Mouse (Mus musculus): Measurements from ENCODE around the gene Tnni1.

- TF ChIP-seq POLR2A (IDR thresholded peaks at IDR 0.05; ENCODE audit: borderline replicate concordance, extremely low read depth, low read depth, low read length) = no peak
- no peak for TF ChIP-seq CTCF (IDR thresholded peaks at IDR 0.05; ENCODE audit: insufficient read depth, low read length)
Observed at GRCm38 (mm10) chr1:135834983-135835382, 55.7 kb downstream of the Tnni1 start.

Measured in lung, adult 2 months (tissue).